Mouse (Mus musculus): ENCODE data around the gene Magi3.

The Magi3 gene

DNA sequence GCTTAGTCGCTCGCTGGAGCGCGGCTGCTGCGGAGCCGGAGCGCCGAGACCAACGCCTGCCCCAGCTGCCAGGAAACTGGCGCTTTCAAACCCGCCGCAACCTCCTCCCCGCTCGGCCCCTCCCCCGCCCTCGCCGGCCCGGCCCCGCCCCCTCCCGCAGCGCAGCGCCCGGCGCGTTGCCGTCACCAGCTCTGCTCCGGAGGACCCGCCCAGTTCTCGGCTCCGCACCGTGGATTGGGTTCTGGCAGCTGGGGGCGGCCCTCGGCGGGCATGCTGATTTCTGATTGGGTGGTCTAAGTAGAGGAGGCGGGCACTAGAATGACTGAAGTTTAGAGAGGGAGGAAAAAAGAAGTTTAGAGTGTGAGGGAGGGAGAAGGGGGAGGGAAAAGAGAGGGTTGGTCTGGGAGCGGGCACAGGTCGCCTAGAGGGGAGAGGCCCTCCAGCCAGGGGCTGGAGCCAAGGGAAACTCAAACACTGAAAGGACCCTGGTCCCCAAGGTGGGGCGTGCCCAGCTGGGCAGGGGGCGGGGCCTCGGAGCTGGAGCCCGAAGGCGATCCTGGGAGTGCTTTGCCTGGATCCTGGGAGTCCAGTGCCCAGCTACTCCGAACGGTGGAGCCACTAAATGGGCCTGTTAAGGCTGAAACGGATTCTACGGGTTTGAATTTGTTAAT, at the start of gene Magi3:
TSS of gene Magi3 (minus strand) at position 80 of the 671 bp plus-strand sequence.
- DNase-seq (ENCODE audit: low read depth in 2 of 2, low spot score in 2 of 2): peak; percentile 95

GRCm38 (mm10) chr3:104264530-104265145, 44.5 kb upstream of the Magi3 start:
- DNase-seq (ENCODE audit: low read depth in 2 of 2, low spot score in 2 of 2): no peak

DNA sequence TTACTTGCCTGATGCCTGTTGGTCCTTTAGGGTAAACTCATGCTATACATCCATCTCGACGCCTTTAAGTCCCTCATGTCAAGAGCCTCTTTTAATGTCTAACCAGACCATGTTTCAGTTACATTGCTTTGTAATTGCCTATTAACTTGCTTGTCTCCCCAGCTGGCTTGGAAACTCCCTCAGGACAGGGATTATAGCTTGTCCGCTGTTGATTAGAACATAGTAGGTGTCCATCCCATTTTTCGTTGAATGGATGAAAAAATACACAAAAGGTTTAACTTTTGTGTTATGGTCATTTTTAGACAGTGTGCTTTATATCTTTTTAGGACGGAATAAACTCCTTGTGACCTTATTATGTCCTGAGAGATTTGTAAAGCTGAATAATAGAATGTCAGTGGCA, 40.0 kb upstream of the Magi3 start:
- no peak for DNase-seq (ENCODE audit: low read depth in 2 of 2, low spot score in 2 of 2)

GRCm38 (mm10) chr3:104259168-104259567, 39.0 kb upstream of the Magi3 start:
- DNase-seq (ENCODE audit: low read depth in 2 of 2, low spot score in 2 of 2): no peak

GRCm38 (mm10) chr3:104257041-104257440, 36.9 kb upstream of the Magi3 start:
- no peak for DNase-seq (ENCODE audit: low read depth in 2 of 2, low spot score in 2 of 2)

DNA sequence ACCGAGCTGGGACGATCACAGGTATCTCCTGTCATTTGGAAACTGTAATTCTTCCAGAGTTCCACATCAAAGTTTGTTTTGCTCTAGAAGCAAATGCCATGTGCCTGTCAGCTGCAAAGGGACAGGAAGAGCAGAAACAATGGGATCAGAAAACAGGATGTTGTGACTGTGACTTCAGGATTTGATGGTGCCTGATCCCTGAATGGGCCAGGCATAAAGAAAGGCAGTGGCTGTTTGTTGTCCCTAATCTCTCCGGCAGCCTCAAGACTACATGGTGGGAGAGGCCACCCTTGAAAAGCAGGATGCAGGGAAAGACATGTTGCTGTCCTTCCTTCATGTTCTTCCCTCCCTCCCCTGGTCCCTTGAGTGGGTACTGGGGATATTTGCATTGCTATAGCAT, 33.6 kb upstream of the Magi3 start:
- DNase-seq (ENCODE audit: low read depth in 2 of 2, low spot score in 2 of 2): no peak

GRCm38 (mm10) chr3:104247850-104248249, 27.7 kb upstream of the Magi3 start:
- DNase-seq (ENCODE audit: low read depth in 2 of 2, low spot score in 2 of 2): no peak

GRCm38 (mm10) chr3:104247057-104247456, 26.9 kb upstream of the Magi3 start:
- no peak for DNase-seq (ENCODE audit: low read depth in 2 of 2, low spot score in 2 of 2)

DNA sequence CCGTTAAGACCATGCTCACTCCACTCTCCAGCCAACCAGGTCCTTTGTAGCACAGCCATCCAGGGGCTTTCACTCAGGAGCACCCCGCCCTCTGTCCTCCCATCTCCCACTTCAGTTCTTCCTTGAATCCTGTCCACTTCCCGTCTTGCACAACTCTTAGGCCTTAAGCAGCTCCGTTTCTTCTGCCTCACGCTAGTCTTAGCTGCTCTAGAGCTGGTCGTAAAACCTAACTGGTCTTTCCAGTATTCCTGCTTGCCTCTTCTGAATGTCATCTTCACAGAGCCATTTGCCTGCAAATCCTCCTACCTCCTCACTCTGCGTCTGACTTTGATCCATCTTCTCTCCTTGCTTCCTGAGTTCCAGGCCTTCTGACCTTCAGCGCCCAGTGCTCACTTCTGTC, 24.2 kb upstream of the Magi3 start:
- no peak for DNase-seq (ENCODE audit: low read depth in 2 of 2, low spot score in 2 of 2)

DNA sequence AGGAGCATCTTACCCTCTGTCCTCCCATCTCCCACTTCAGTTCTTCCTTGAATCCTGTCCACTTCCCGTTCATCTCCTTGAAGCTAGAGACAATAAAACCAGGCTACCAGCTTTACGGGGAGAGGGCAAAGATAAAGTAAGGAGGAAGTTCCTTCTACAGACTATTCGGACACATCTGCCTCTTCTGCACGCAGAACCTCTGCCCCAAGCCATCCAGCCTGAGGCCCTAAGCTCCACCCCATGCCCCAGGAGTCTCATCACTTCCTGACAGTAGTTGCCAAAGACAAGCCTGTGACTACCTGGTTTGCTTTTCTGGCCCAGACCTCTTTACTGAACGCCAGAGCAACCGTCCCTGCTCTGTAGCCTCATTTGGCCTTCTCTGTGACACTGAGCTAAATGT, 23.8 kb upstream of the Magi3 start:
- no peak for DNase-seq (ENCODE audit: low read depth in 2 of 2, low spot score in 2 of 2)

- no peak for DNase-seq (ENCODE audit: low read depth in 2 of 2, low spot score in 2 of 2)
These were observed 19.6 kb upstream of the Magi3 start for GRCm38 (mm10) chr3:104239785-104240184.

DNA sequence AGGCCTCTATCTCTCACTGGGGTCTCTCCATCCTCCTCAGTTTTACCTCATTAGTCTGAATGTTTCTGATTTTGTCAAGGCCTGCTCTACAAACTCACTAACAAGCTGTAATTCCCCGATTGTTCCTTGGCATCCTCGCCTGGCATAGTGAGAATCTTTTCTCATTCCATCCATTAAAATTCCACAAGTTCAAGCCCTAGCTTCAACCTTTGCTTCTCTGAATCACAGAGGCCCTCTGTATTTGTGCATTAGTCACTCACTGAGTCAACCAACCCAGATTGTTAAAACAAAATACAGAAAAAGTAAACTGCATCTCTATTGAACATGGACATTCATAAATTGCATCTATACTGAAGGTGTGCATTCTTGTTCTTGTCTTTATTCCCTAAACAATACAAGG, 19.2 kb upstream of the Magi3 start:
- no peak for DNase-seq (ENCODE audit: low read depth in 2 of 2, low spot score in 2 of 2)

DNA sequence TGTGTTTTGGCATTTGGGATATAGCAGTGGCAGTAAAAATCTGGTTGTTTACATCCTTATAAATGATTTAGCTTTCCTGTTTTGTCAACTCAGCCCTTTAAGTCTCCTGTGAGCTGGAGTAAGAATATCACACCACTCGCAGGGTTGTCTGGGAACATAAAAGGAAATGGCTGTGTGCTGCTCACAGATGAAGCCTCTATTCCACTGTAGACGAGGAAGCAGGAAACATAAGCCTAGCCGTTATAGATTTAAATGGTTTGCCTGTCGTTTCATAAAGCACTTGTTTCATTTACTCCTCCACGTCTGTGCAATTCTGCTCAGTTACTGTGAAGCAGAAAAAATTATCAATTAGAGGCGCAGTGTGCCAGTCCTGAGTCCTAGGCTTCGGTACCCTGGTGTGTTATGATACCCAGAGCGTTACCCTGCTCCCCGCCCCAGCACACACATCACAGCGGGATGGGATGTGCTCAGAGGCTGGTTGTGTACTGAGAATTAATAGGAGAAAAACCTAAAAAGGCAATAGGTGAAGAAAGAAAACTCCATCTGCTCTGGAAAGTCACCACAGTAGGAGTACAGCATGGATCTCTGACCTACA, 17.8 kb upstream of the Magi3 start:
- no peak for DNase-seq (ENCODE audit: low read depth in 2 of 2, low spot score in 2 of 2)

DNA sequence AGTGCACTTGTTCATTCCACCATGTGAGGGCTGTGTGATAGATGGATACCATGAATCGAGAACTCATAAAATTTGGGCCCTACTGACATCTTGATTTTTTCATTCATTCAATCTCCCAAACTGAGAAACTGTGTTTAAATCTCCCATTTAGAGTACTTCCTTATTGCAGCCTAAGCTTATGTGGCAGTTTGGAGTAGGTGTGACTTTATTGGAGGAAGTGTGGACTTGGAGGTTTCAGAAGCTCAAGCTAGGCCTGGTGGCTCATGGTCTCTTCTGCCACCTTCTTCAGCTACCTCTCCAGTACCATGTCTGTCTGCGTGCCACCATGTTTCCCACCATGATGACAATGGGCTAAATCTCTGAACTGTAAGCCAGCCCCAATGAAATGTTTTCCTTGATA, 15.9 kb upstream of the Magi3 start:
- no peak for DNase-seq (ENCODE audit: low read depth in 2 of 2, low spot score in 2 of 2)

GRCm38 (mm10) chr3:104235099-104235498, 14.9 kb upstream of the Magi3 start:
- no peak for DNase-seq (ENCODE audit: low read depth in 2 of 2, low spot score in 2 of 2)

- DNase-seq (ENCODE audit: low read depth in 2 of 2, low spot score in 2 of 2): no peak
These were observed 13.5 kb upstream of the Magi3 start for GRCm38 (mm10) chr3:104233366-104234312.

- no peak for DNase-seq (ENCODE audit: low read depth in 2 of 2, low spot score in 2 of 2)
These were observed 7.4 kb upstream of the Magi3 start for GRCm38 (mm10) chr3:104227438-104228111.

DNA sequence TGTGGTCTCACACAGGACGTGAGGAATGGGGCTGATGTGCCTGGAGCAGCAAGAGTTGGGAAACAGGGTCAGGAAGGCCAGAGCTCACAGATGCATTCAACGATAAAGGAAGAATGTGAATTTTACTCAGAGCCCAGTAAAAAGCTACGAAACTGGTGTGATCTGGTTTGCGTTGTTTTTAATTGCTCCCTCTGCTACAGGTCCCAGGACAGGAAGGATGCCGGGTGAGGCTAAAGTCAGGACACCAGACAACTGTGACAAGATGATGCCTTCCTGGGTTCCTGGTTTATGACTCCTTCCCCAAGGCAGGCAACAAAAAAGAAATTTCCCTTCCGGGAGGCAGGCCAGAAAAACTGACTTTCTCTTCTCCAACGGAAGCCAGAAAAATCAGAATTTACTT, 6.6 kb upstream of the Magi3 start:
- no peak for DNase-seq (ENCODE audit: low read depth in 2 of 2, low spot score in 2 of 2)

DNA sequence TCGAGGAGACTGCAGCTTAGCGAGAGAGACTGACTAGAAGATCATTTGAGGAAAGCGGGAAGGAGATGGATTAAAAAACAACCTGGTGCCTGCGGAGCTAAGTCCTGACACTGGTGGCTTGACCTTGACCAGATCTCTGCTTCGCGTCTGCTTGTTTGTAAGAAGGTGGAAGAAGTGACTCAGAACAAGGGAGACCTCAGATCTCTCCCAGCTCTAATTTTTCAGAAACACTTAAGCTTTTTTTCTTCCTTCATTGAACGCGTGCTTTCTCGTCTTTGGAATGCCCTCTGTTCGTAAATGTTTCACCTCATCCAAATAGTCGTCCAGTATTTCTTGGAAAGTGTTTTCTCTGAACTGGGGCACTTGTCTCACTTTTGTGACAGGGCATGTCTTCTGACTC, 982 bp upstream of the Magi3 start:
- peak in 1 of 2 experiments; percentile 1 for DNase-seq (ENCODE audit: low read depth in 2 of 2, low spot score in 2 of 2)

- DNase-seq (ENCODE audit: low read depth in 2 of 2, low spot score in 2 of 2): peak; percentile 41 to 44
These were observed 461 bp downstream of the Magi3 start for GRCm38 (mm10) chr3:104219531-104220294.
